In the genomic region with DNA sequence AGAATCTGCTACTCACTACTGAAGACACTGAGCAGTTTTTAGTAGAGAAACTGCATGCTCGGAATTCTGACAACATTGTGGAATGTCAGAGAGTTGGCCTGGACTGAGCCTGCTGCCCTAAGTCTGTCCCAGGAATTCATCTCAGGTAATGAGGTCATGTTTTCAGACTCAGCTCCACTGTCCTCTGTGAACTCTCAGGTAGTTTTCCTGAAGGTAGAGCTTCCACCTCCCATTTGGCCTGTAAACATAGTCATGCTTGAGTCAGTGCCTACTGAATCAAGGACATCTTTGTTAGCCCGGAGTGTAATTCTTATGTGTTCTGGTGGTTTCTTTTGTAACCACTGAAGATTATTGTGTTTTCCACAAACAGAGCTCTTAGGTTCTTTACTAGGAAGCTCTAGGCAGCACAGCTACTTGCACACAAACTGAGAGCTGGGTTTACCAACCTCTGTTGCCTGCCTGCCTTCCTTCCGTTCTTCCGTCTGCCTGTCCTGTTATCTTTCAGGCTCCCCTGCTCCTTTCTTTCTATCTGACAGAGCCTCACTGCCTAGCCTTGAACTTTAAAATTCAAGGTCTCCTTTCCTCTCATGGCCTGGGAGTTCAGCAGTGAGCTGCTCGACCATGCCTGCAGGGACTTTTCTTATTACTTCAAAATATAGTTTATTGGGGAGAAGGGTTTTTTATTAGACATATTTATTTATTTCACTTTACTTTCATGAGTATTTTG, we compare ENCODE assay signal across 23 mouse cellular contexts. TPM values are rescaled to one million over a fixed set of nuclear protein-coding genes. Genes with fewer than 3 reads are reported as not detected.
DNase-seq lines count a peak whose midpoint lies in the region; ATAC-seq and TF ChIP-seq lines count a peak whose summit lies in the region.
"Had no signal": no experiment of that assay in that cellular context is flagged by ENCODE, and none has a peak within 500 bp of the region (broad histone marks: within the 10 kb centered on the region; RNA-seq: fewer than 3 reads in every experiment).

No protein-coding gene starts in this region.

- WGBS in heart, embryonic 15.5 days: 67% methylated on average over 5 of the region's 5 CpGs
- 87% methylated on average over 5 of the region's 5 CpGs for WGBS in kidney, postnatal 0 days
- 93% methylated on average over 5 of the region's 5 CpGs for WGBS in kidney, embryonic 15.5 days
- 93% methylated on average over 5 of the region's 5 CpGs for WGBS in midbrain, embryonic 13.5 days

- ATAC-seq in heart, embryonic 15.5 days (replicated peaks; ENCODE audit: insufficient number of reproducible peaks, insufficient read depth, low FRiP score, low read depth): no peak
- ATAC-seq in kidney, postnatal 0 days (replicated peaks; ENCODE audit: low FRiP score, low read depth): peak; percentile 57; the same call in 1 of the 2 replicates
- ATAC-seq in kidney, embryonic 15.5 days (replicated peaks; ENCODE audit: low FRiP score): no peak
- ATAC-seq in midbrain, embryonic 13.5 days: no peak
- ATAC-seq: forebrain, embryonic 13.5 days; liver, embryonic 12.5 days; midbrain, embryonic 15.5 days had no signal

- no peaks in the 10 kb centered on the region; the same call in 1 of the 2 replicates for H3K4me1 ChIP-seq in heart, embryonic 15.5 days (replicated peaks)
- H3K4me1 ChIP-seq in kidney, postnatal 0 days (replicated peaks; ENCODE audit: insufficient read depth, low read length): no peaks in the 10 kb centered on the region
- no peaks in the 10 kb centered on the region for H3K4me1 ChIP-seq in kidney, embryonic 15.5 days
- no peaks in the 10 kb centered on the region for H3K4me1 ChIP-seq in midbrain, embryonic 13.5 days (replicated peaks)
- H3K4me1 ChIP-seq: forebrain, embryonic 13.5 days; hindbrain, embryonic 15.5 days; limb, embryonic 12.5 days; liver, embryonic 12.5 days; midbrain, embryonic 15.5 days; neural tube, embryonic 12.5 days had no signal

- H3K4me3 ChIP-seq in heart, embryonic 15.5 days: no peak overlapping the region
- no peak overlapping the region for H3K4me3 ChIP-seq in kidney, postnatal 0 days (replicated peaks; ENCODE audit: low read depth, low read length)
- no peak overlapping the region for H3K4me3 ChIP-seq in kidney, embryonic 15.5 days (replicated peaks)
- H3K4me3 ChIP-seq in midbrain, embryonic 13.5 days (replicated peaks): no peak overlapping the region
- H3K4me3 ChIP-seq: erythroblast, embryonic 14.5 days; forebrain, embryonic 13.5 days; heart, adult 2 months; hindbrain, embryonic 15.5 days; limb, embryonic 12.5 days; liver, embryonic 12.5 days; megakaryocyte, embryonic 14.5 days; midbrain, embryonic 15.5 days; neural tube, embryonic 12.5 days had no signal

- intact Hi-C loops in heart, postnatal 10 days (cut with DNase I): no loop called here

- H3K27me3 ChIP-seq in heart, embryonic 15.5 days: no peaks in the 10 kb centered on the region
- H3K27me3 ChIP-seq in kidney, postnatal 0 days (ENCODE audit: insufficient read depth, low read length): no peaks in the 10 kb centered on the region
- no peaks in the 10 kb centered on the region for H3K27me3 ChIP-seq in kidney, embryonic 15.5 days
- no peaks in the 10 kb centered on the region for H3K27me3 ChIP-seq in midbrain, embryonic 13.5 days
- H3K27me3 ChIP-seq: forebrain, embryonic 13.5 days; hindbrain, embryonic 15.5 days; limb, embryonic 12.5 days; liver, embryonic 12.5 days; megakaryocyte, embryonic 14.5 days; midbrain, embryonic 15.5 days; neural tube, embryonic 12.5 days had no signal

- DNase-seq in adrenal gland, adult (ENCODE audit: inconsistent age in 2 of 2, low spot score in 1 of 2): peak; percentile 74 to 90
- no peak for DNase-seq in adrenal gland, adult 8-10 months
- no peak for DNase-seq in heart, postnatal 10 days
- no peak for DNase-seq in kidney, postnatal 0 days (ENCODE audit: low spot score)
- DNase-seq in adrenal gland, postnatal 36 days: peak; percentile 50 to 54
- DNase-seq: cerebellum, adult 11-12 months; cerebellum, postnatal 10 days; gastrocnemius, postnatal 36 days; heart, adult 2 months; kidney, postnatal 4 days; lung, adult 2 months; lung, postnatal 36 days had no signal

- no peak for TF ChIP-seq CTCF in kidney, postnatal 0 days (IDR thresholded peaks at IDR 0.05; ENCODE audit: low read depth)

- peaks cover 56% of the 10 kb centered on the region for H3K36me3 ChIP-seq in heart, embryonic 15.5 days
- H3K36me3 ChIP-seq in kidney, postnatal 0 days (ENCODE audit: insufficient read depth, low read length): peaks cover 60% of the 10 kb centered on the region; the same call in 1 of the 2 replicates
- H3K36me3 ChIP-seq in kidney, embryonic 15.5 days: peaks cover 82% of the 10 kb centered on the region
- H3K36me3 ChIP-seq in midbrain, embryonic 13.5 days: peaks cover 84% of the 10 kb centered on the region

- no peaks in the 10 kb centered on the region for H3K9me3 ChIP-seq in heart, embryonic 15.5 days (replicated peaks)
- H3K9me3 ChIP-seq in kidney, postnatal 0 days (replicated peaks; ENCODE audit: low read length): no peaks in the 10 kb centered on the region
- peaks cover 5% of the 10 kb centered on the region; the same call in 1 of the 2 replicates for H3K9me3 ChIP-seq in kidney, embryonic 15.5 days (replicated peaks)
- no peaks in the 10 kb centered on the region; the same call in 1 of the 2 replicates for H3K9me3 ChIP-seq in midbrain, embryonic 13.5 days
- H3K9me3 ChIP-seq: hindbrain, embryonic 15.5 days; limb, embryonic 12.5 days; liver, embryonic 12.5 days; midbrain, embryonic 15.5 days had no signal

- H3K4me2 ChIP-seq in heart, embryonic 15.5 days: no peak overlapping the region
- no peak overlapping the region for H3K4me2 ChIP-seq in kidney, postnatal 0 days (ENCODE audit: low read length)
- no peak overlapping the region for H3K4me2 ChIP-seq in kidney, embryonic 15.5 days
- H3K4me2 ChIP-seq in midbrain, embryonic 13.5 days (replicated peaks): no peak overlapping the region
- H3K4me2 ChIP-seq: forebrain, embryonic 13.5 days; hindbrain, embryonic 15.5 days; limb, embryonic 12.5 days; liver, embryonic 12.5 days; midbrain, embryonic 15.5 days; neural tube, embryonic 12.5 days had no signal

- H3K27ac ChIP-seq in heart, embryonic 15.5 days: 0 out of 2 replicates have a peak overlapping the region, but pooled peaks have one; percentile 20
- H3K27ac ChIP-seq in kidney, postnatal 0 days: peak overlapping the region; percentile 37; the same call in 1 of the 2 replicates
- H3K27ac ChIP-seq in kidney, embryonic 15.5 days: no peak overlapping the region
- H3K27ac ChIP-seq in midbrain, embryonic 13.5 days: no peak overlapping the region
- H3K27ac ChIP-seq: forebrain, embryonic 13.5 days; heart, adult 2 months; hindbrain, embryonic 15.5 days; limb, embryonic 12.5 days; liver, embryonic 12.5 days; midbrain, embryonic 15.5 days; neural tube, embryonic 12.5 days had no signal

- H3K9ac ChIP-seq in heart, embryonic 15.5 days: no peak overlapping the region
- no peak overlapping the region for H3K9ac ChIP-seq in kidney, postnatal 0 days (ENCODE audit: low read depth, low read length)
- H3K9ac ChIP-seq in kidney, embryonic 15.5 days: no peak overlapping the region
- no peak overlapping the region for H3K9ac ChIP-seq in midbrain, embryonic 13.5 days (replicated peaks)
- H3K9ac ChIP-seq: forebrain, embryonic 13.5 days; hindbrain, embryonic 15.5 days; limb, embryonic 12.5 days; liver, embryonic 12.5 days; midbrain, embryonic 15.5 days; neural tube, embryonic 12.5 days had no signal

RNA-seq across cellular contexts. Expression of a gene that starts 54.2 kb away (rescaled TPM):
- 100 to 1,000 TPM in 1 of 4 experiments, 10 to 100 TPM in 3; 83.5 to 101 (median 93.1) TPM for total RNA-seq in adrenal gland, adult 8-10 months (2022)
- polyA plus RNA-seq in heart, embryonic 15.5 days (2015; fragmentation: Nextera tagmentation; extraction: Ambion mirVana): 35.5 and 36.8 TPM in 2 replicates
- 10 to 100 TPM; 72.1 to 72.3 TPM for total RNA-seq in heart, postnatal 10 days (2021)
- 31.4 and 33.6 TPM in 2 replicates for polyA plus RNA-seq in kidney, postnatal 0 days (2015; fragmentation: Nextera tagmentation; extraction: Ambion mirVana)
- polyA plus RNA-seq in kidney, embryonic 15.5 days (2015; fragmentation: Nextera tagmentation; extraction: Ambion mirVana): 30.4 and 32.7 TPM in 2 replicates
- total RNA-seq in adrenal gland, postnatal 36 days (2021): 100 to 1,000 TPM in 1 of 2 experiments, 10 to 100 TPM in 1; 75.8 to 104 TPM
- polyA plus RNA-seq in midbrain, embryonic 13.5 days (2015; fragmentation: Nextera tagmentation; extraction: Ambion mirVana): 19.4 and 19.9 TPM in 2 replicates

RNA-seq across cellular contexts. Expression of a gene that starts 57.0 kb away (rescaled TPM):
- 100 to 1,000 TPM in 2 of 4 experiments, 10 to 100 TPM in 2; 85.5 to 138 (median 102) TPM for total RNA-seq in adrenal gland, adult 8-10 months (2022)
- 26.4 and 28.7 TPM in 2 replicates for polyA plus RNA-seq in heart, embryonic 15.5 days (2015; fragmentation: Nextera tagmentation; extraction: Ambion mirVana)
- 10 to 100 TPM; 30.6 to 32.6 TPM for total RNA-seq in heart, postnatal 10 days (2021)
- polyA plus RNA-seq in kidney, postnatal 0 days (2015; fragmentation: Nextera tagmentation; extraction: Ambion mirVana): 108 and 130 TPM in 2 replicates
- polyA plus RNA-seq in kidney, embryonic 15.5 days (2015; fragmentation: Nextera tagmentation; extraction: Ambion mirVana): 53.2 and 54.3 TPM in 2 replicates
- total RNA-seq in adrenal gland, postnatal 36 days (2021): 100 to 1,000 TPM; 105 to 124 TPM
- 37.4 and 37.6 TPM in 2 replicates for polyA plus RNA-seq in midbrain, embryonic 13.5 days (2015; fragmentation: Nextera tagmentation; extraction: Ambion mirVana)

Comparison
In these comparisons a context has a peak if more than half of its experiments do, and no peak if none do; other contexts are left out.
1. DNase-seq: peak in adrenal gland, adult (2 of 2) and adrenal gland, postnatal 36 days (2 of 2); none in adrenal gland, adult 8-10 months (single experiment), heart, postnatal 10 days (0 of 2) and kidney, postnatal 0 days (single experiment).
2. H3K27ac ChIP-seq: peak in heart, embryonic 15.5 days (single experiment) and kidney, postnatal 0 days (single experiment); none in kidney, embryonic 15.5 days (single experiment) and midbrain, embryonic 13.5 days (single experiment).